In genomic region chr10:75224154-75224553, GRCm38 (mm10) we compare ENCODE assay signal across 19 mouse cellular contexts. TPM values are rescaled to one million over a fixed set of nuclear protein-coding genes. Genes with fewer than 3 reads are reported as not detected.
DNase-seq lines count a peak whose midpoint lies in the region; ATAC-seq and TF ChIP-seq lines count a peak whose summit lies in the region.
"Had no signal": no experiment of that assay in that cellular context is flagged by ENCODE, and none has a peak within 500 bp of the region (broad histone marks: within the 10 kb centered on the region; RNA-seq: fewer than 3 reads in every experiment).

No protein-coding gene starts in this region.

- ATAC-seq in heart, embryonic 16.5 days (replicated peaks; ENCODE audit: extremely low read depth, insufficient read depth, low FRiP score), result no peak
- ATAC-seq in frontal cortex, adult (ENCODE audit: low TSS enrichment), result no peak
- ATAC-seq: hindbrain, embryonic 16.5 days had no signal

- no peak overlapping the region for H3K27ac ChIP-seq in heart, embryonic 16.5 days (ENCODE audit: low read length)
- peak overlapping the region; percentile 43 for H3K27ac ChIP-seq in spleen, adult 2 months (ENCODE audit: insufficient read depth, low read length)
- H3K27ac ChIP-seq: heart, embryonic 10.5 days; liver, embryonic 13.5 days had no signal

- H3K4me2 ChIP-seq in heart, embryonic 16.5 days (ENCODE audit: low read depth, low read length), result no peak overlapping the region
- H3K4me2 ChIP-seq: liver, embryonic 13.5 days had no signal

- H3K36me3 ChIP-seq in heart, embryonic 16.5 days (ENCODE audit: control insufficient read depth, insufficient read depth), result no peaks in the 10 kb centered on the region; the same call in 1 of the 2 replicates
- H3K36me3 ChIP-seq in spleen, adult 2 months (ENCODE audit: control insufficient read depth, insufficient read depth, low read length), result no peaks in the 10 kb centered on the region
- H3K36me3 ChIP-seq in splenic B cell, adult 2 months (ENCODE audit: control insufficient read depth, insufficient read depth, low read length, poor library complexity, severe bottlenecking), result no peaks in the 10 kb centered on the region

- peak overlapping the region; percentile 20; the same call in 1 of the 2 replicates for H3K9ac ChIP-seq in heart, embryonic 16.5 days (ENCODE audit: low read length)
- H3K9ac ChIP-seq: liver, embryonic 13.5 days had no signal

- no peaks in the 10 kb centered on the region for H3K27me3 ChIP-seq in heart, embryonic 16.5 days (ENCODE audit: control insufficient read depth, insufficient read depth, low read length)
- no peaks in the 10 kb centered on the region for H3K27me3 ChIP-seq in spleen, adult 2 months (ENCODE audit: control insufficient read depth, insufficient read depth, low read length)
- no peaks in the 10 kb centered on the region for H3K27me3 ChIP-seq in splenic B cell, adult 2 months (ENCODE audit: control insufficient read depth, insufficient read depth, low read length, poor library complexity, severe bottlenecking)
- H3K27me3 ChIP-seq: liver, embryonic 13.5 days had no signal

- TF ChIP-seq POLR2A in spleen, adult 2 months (IDR thresholded peaks at IDR 0.05; ENCODE audit: low read depth, low read length), result no peak

- WGBS in heart, embryonic 16.5 days, result 54% methylated on average over 3 of the region's 3 CpGs
- 61% methylated on average over 3 of the region's 3 CpGs for whole genome bisulfite sequencing in spleen, adult 2 months

- DNase-seq in adrenal gland, adult (ENCODE audit: inconsistent age in 2 of 2, low spot score in 1 of 2), result peak; percentile 46 to 78
- DNase-seq in adrenal gland, postnatal 25 days, result no peak
- DNase-seq in heart, adult 9 months (ENCODE audit: low spot score in 2 of 2), result no peak
- no peak for DNase-seq in spleen, adult 2 months (ENCODE audit: low read depth in 1 of 2, low spot score in 2 of 2)
- no peak for DNase-seq in spleen, adult 18-20 months
- peak; percentile 17 for DNase-seq in splenic B cell, adult 2 months (ENCODE audit: low read depth, low spot score)
- DNase-seq: cerebellum, adult 9-10 months; gastrocnemius, postnatal 10 days; kidney, adult 18-20 months; kidney, postnatal 10 days; liver, embryonic 13.5 days; lung, postnatal 10 days; retina, postnatal 1 day; thymus, postnatal 4 days had no signal

- no peak overlapping the region for H3K4me3 ChIP-seq in heart, embryonic 16.5 days (ENCODE audit: low read length)
- no peak overlapping the region for H3K4me3 ChIP-seq in spleen, adult 2 months (ENCODE audit: extremely low read depth, insufficient read depth, insufficient read length)
- H3K4me3 ChIP-seq: heart, embryonic 10.5 days; liver, embryonic 13.5 days; myocyte had no signal

- TF ChIP-seq CTCF in spleen, adult 2 months (IDR thresholded peaks at IDR 0.05; ENCODE audit: extremely low read depth, insufficient read depth, insufficient read length, insufficient replicate concordance), result no peak

- H3K4me1 ChIP-seq in heart, embryonic 16.5 days (ENCODE audit: control insufficient read depth, insufficient read depth, low read length), result peaks cover 39% of the 10 kb centered on the region
- peaks cover 26% of the 10 kb centered on the region for H3K4me1 ChIP-seq in spleen, adult 2 months (ENCODE audit: control insufficient read depth, insufficient read depth, insufficient read length)

- H3K9me3 ChIP-seq in heart, embryonic 16.5 days (replicated peaks; ENCODE audit: control insufficient read depth, low read length), result no peaks in the 10 kb centered on the region; the same call in 1 of the 2 replicates
- H3K9me3 ChIP-seq: heart, embryonic 10.5 days; liver, embryonic 13.5 days had no signal

RNA-seq across cellular contexts. Expression of gene Specc1l, which starts 12.3 kb away (rescaled TPM):
- 53.3 and 63.5 TPM in 2 replicates for total RNA-seq in adrenal gland, postnatal 25 days (2021)
- 20.4 and 25.8 TPM in 2 replicates for polyA plus RNA-seq in heart, embryonic 16.5 days (2015; fragmentation: Nextera tagmentation; extraction: Ambion mirVana)
- polyA plus RNA-seq in spleen, adult 2 months (2012; rRNA removed), result 16.7 and 17.7 TPM in 2 replicates

Comparison
In these comparisons a context has a peak if more than half of its experiments do, and no peak if none do; other contexts are left out.
1. DNase-seq: peak in adrenal gland, adult (2 of 2) and splenic B cell, adult 2 months (single experiment); none in adrenal gland, postnatal 25 days (single experiment), heart, adult 9 months (0 of 2), spleen, adult 2 months (0 of 2) and spleen, adult 18-20 months (0 of 2).